23 mouse cellular contexts compared by ENCODE assay signal in genomic region chr4:125056476-125056875, GRCm38 (mm10). TPM values are rescaled to one million over a fixed set of nuclear protein-coding genes. Genes with fewer than 3 reads are reported as not detected.
A peak's percentile ranks its signal among the peaks of the same experiment; 100 is the strongest.
DNase-seq lines count a peak whose midpoint lies in the region; ATAC-seq and TF ChIP-seq lines count a peak whose summit lies in the region.
"Had no signal": no experiment of that assay in that cellular context is flagged by ENCODE, and none has a peak within 500 bp of the region (broad histone marks: within the 10 kb centered on the region; RNA-seq: fewer than 3 reads in every experiment).

No protein-coding gene starts in this region.

- intact Hi-C loops in gastrocnemius, adult 2 months (cut with DNase I): no loop called here

- no peaks in the 10 kb centered on the region for H3K9me3 ChIP-seq in embryonic facial prominence, embryonic 10.5 days
- H3K9me3 ChIP-seq in embryonic facial prominence, embryonic 12.5 days: no peaks in the 10 kb centered on the region
- no peaks in the 10 kb centered on the region for H3K9me3 ChIP-seq in kidney, embryonic 15.5 days (replicated peaks)
- H3K9me3 ChIP-seq: embryonic facial prominence, embryonic 15.5 days; forebrain, embryonic 10.5 days; heart, embryonic 15.5 days; hindbrain, embryonic 13.5 days; intestine, embryonic 15.5 days had no signal

- peaks cover 36% of the 10 kb centered on the region for H3K4me1 ChIP-seq in embryonic facial prominence, embryonic 10.5 days
- H3K4me1 ChIP-seq in embryonic facial prominence, embryonic 12.5 days: peaks cover 19% of the 10 kb centered on the region
- peaks cover 4% of the 10 kb centered on the region; the same call in 1 of the 2 replicates for H3K4me1 ChIP-seq in kidney, embryonic 15.5 days
- H3K4me1 ChIP-seq: hindbrain, embryonic 13.5 days; intestine, embryonic 15.5 days had no signal

- 50% methylated on average over 4 of the region's 4 CpGs for WGBS in embryonic facial prominence, embryonic 10.5 days
- 25% methylated on average over 4 of the region's 4 CpGs for WGBS in embryonic facial prominence, embryonic 12.5 days
- 84% methylated on average over 4 of the region's 4 CpGs for WGBS in kidney, embryonic 15.5 days

- ATAC-seq in embryonic facial prominence, embryonic 12.5 days (ENCODE audit: insufficient number of reproducible peaks, insufficient read depth, low FRiP score, low TSS enrichment): no peak
- ATAC-seq in kidney, embryonic 15.5 days (replicated peaks; ENCODE audit: low FRiP score): no peak
- ATAC-seq: forebrain, embryonic 14.5 days; hindbrain, postnatal 0 days; intestine, embryonic 15.5 days had no signal

- H3K4me3 ChIP-seq in embryonic facial prominence, embryonic 10.5 days: no peak overlapping the region
- no peak overlapping the region for H3K4me3 ChIP-seq in embryonic facial prominence, embryonic 12.5 days
- H3K4me3 ChIP-seq in kidney, embryonic 15.5 days (replicated peaks): no peak overlapping the region
- no peak overlapping the region for H3K4me3 ChIP-seq in gastrocnemius, adult 2 months
- H3K4me3 ChIP-seq: embryonic facial prominence, embryonic 15.5 days; erythroblast, embryonic 14.5 days; forebrain, embryonic 10.5 days; heart, adult 2 months; heart, embryonic 15.5 days; hindbrain, embryonic 13.5 days; intestine, embryonic 15.5 days had no signal

- no peak overlapping the region for H3K9ac ChIP-seq in embryonic facial prominence, embryonic 12.5 days
- no peak overlapping the region for H3K9ac ChIP-seq in kidney, embryonic 15.5 days
- H3K9ac ChIP-seq: embryonic facial prominence, embryonic 15.5 days; heart, embryonic 15.5 days; hindbrain, embryonic 13.5 days; intestine, embryonic 15.5 days had no signal

- no peak for TF ChIP-seq CTCF in gastrocnemius, adult 2 months (IDR thresholded peaks at IDR 0.05)

- H3K27ac ChIP-seq in embryonic facial prominence, embryonic 10.5 days (replicated peaks): peak overlapping the region; percentile 48; the same call in 1 of the 2 replicates
- peak overlapping the region; percentile 66; the same call in 1 of the 2 replicates for H3K27ac ChIP-seq in embryonic facial prominence, embryonic 12.5 days
- H3K27ac ChIP-seq in kidney, embryonic 15.5 days: no peak overlapping the region
- H3K27ac ChIP-seq in gastrocnemius, adult 2 months: no peak overlapping the region
- H3K27ac ChIP-seq: forebrain, embryonic 10.5 days; heart, adult 2 months; hindbrain, embryonic 13.5 days; hindbrain, postnatal 0 days; intestine, embryonic 15.5 days had no signal

- H3K36me3 ChIP-seq in embryonic facial prominence, embryonic 10.5 days (replicated peaks): peaks cover 50% of the 10 kb centered on the region
- H3K36me3 ChIP-seq in embryonic facial prominence, embryonic 12.5 days: peaks cover 40% of the 10 kb centered on the region
- H3K36me3 ChIP-seq in kidney, embryonic 15.5 days: peaks cover 52% of the 10 kb centered on the region

- H3K4me2 ChIP-seq in embryonic facial prominence, embryonic 12.5 days (replicated peaks): no peak overlapping the region
- H3K4me2 ChIP-seq in kidney, embryonic 15.5 days: no peak overlapping the region
- H3K4me2 ChIP-seq: embryonic facial prominence, embryonic 15.5 days; heart, embryonic 15.5 days; hindbrain, embryonic 13.5 days; intestine, embryonic 15.5 days had no signal

- H3K27me3 ChIP-seq in embryonic facial prominence, embryonic 10.5 days (replicated peaks; ENCODE audit: low read depth, poor library complexity, severe bottlenecking): no peaks in the 10 kb centered on the region
- H3K27me3 ChIP-seq in embryonic facial prominence, embryonic 12.5 days: no peaks in the 10 kb centered on the region
- no peaks in the 10 kb centered on the region for H3K27me3 ChIP-seq in kidney, embryonic 15.5 days
- H3K27me3 ChIP-seq: embryonic facial prominence, embryonic 15.5 days; heart, embryonic 15.5 days; hindbrain, embryonic 13.5 days; intestine, embryonic 15.5 days had no signal

- peak; percentile 35 for DNase-seq in embryonic facial prominence, embryonic 10.5 days (ENCODE audit: low spot score)
- DNase-seq in hindlimb bud, embryonic 11.5 days (ENCODE audit: extremely low spot score, low read depth, low spot score): peak; percentile 12
- no peak for DNase-seq in frontal cortex, postnatal 36 days (ENCODE audit: low spot score in 2 of 2)
- no peak for DNase-seq in gastrocnemius, adult 2 months
- DNase-seq: adrenal gland, adult 8-10 months; adrenal gland, postnatal 36 days; cerebellum, adult 2 months; cerebellum, postnatal 10 days; gastrocnemius, postnatal 14 days; heart, adult 2 months; heart, postnatal 14 days had no signal

RNA-seq across cellular contexts. Expression of gene Dnali1, which starts 9.0 kb away (rescaled TPM):
- polyA plus RNA-seq in embryonic facial prominence, embryonic 10.5 days (2016; fragmentation: Nextera tagmentation; extraction: Ambion mirVana): 0.20 and 0.22 TPM in 2 replicates
- polyA plus RNA-seq in embryonic facial prominence, embryonic 12.5 days (2016; fragmentation: Nextera tagmentation; extraction: Ambion mirVana): 0.17 and 0.20 TPM in 2 replicates
- not detected in 2 replicates for polyA plus RNA-seq in kidney, embryonic 15.5 days (2015; fragmentation: Nextera tagmentation; extraction: Ambion mirVana)
- total RNA-seq in gastrocnemius, adult 2 months (2021): not detected
- total RNA-seq: adrenal gland, postnatal 36 days; ES-E14; gastrocnemius, postnatal 14 days; heart, adult 2 months; hematopoietic stem cell, adult 5-6 weeks had no signal
- polyA plus RNA-seq: erythroblast, embryonic 14.5 days; intestine, embryonic 15.5 days had no signal

RNA-seq across cellular contexts. Expression of gene Snip1, which starts 10.0 kb away (rescaled TPM):
- polyA plus RNA-seq in embryonic facial prominence, embryonic 10.5 days (2016; fragmentation: Nextera tagmentation; extraction: Ambion mirVana): 34.9 and 35.1 TPM in 2 replicates
- polyA plus RNA-seq in embryonic facial prominence, embryonic 12.5 days (2016; fragmentation: Nextera tagmentation; extraction: Ambion mirVana): 37.6 and 40.6 TPM in 2 replicates
- polyA plus RNA-seq in kidney, embryonic 15.5 days (2015; fragmentation: Nextera tagmentation; extraction: Ambion mirVana): 29.0 and 31.0 TPM in 2 replicates
- 1 to 10 TPM; 4.5 to 6.1 TPM for total RNA-seq in gastrocnemius, adult 2 months (2021)

RNA-seq across cellular contexts. Expression of gene Meaf6, which starts 28.5 kb away (rescaled TPM):
- polyA plus RNA-seq in embryonic facial prominence, embryonic 10.5 days (2016; fragmentation: Nextera tagmentation; extraction: Ambion mirVana): 80.7 and 84.3 TPM in 2 replicates
- polyA plus RNA-seq in embryonic facial prominence, embryonic 12.5 days (2016; fragmentation: Nextera tagmentation; extraction: Ambion mirVana): 78.8 and 86.9 TPM in 2 replicates
- polyA plus RNA-seq in kidney, embryonic 15.5 days (2015; fragmentation: Nextera tagmentation; extraction: Ambion mirVana): 64.1 and 67.8 TPM in 2 replicates
- 10 to 100 TPM; 12.0 to 13.5 TPM for total RNA-seq in gastrocnemius, adult 2 months (2021)

RNA-seq across cellular contexts. Expression of gene Gnl2, which starts 40.1 kb away (rescaled TPM):
- 93.7 and 101 TPM in 2 replicates for polyA plus RNA-seq in embryonic facial prominence, embryonic 10.5 days (2016; fragmentation: Nextera tagmentation; extraction: Ambion mirVana)
- 101 and 105 TPM in 2 replicates for polyA plus RNA-seq in embryonic facial prominence, embryonic 12.5 days (2016; fragmentation: Nextera tagmentation; extraction: Ambion mirVana)
- polyA plus RNA-seq in kidney, embryonic 15.5 days (2015; fragmentation: Nextera tagmentation; extraction: Ambion mirVana): 83.7 and 91.0 TPM in 2 replicates
- 10 to 100 TPM; 29.3 to 31.9 TPM for total RNA-seq in gastrocnemius, adult 2 months (2021)

Comparison
In these comparisons a context has a peak if more than half of its experiments do, and no peak if none do; other contexts are left out.
1. DNase-seq: peak in embryonic facial prominence, embryonic 10.5 days (single experiment) and hindlimb bud, embryonic 11.5 days (single experiment); none in frontal cortex, postnatal 36 days (0 of 2) and gastrocnemius, adult 2 months (single experiment).
2. H3K27ac ChIP-seq: peak in embryonic facial prominence, embryonic 10.5 days (single experiment) and embryonic facial prominence, embryonic 12.5 days (single experiment); none in kidney, embryonic 15.5 days (single experiment) and gastrocnemius, adult 2 months (single experiment).